Mouse (Mus musculus): ENCODE results near the gene Nrxn2. TPM values are rescaled to one million over a fixed set of nuclear protein-coding genes. Genes with fewer than 3 reads are reported as not detected.

Gene Nrxn2
- polyA plus RNA-seq, 1 experiment from 2014 or later, result 1.1 TPM

DNA sequence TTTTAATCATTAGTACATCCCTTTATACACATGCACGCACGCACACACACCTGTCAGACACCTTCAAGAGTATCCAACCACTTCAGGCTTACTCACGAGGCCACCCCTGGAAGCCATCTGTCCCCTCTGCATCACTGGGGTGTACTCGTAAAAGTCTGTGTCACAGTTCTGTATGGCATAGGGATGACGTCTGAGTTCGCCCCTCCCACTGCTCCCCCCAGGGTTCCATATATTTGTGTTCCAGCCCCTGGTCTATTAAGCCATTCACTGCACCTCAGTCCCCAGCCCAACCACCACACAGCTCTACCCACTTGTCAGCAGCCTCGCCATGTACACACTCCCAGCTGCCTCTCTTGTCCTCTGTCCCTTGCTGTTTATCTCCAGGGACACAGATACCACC is 3.5 kb downstream of the Nrxn2 start:
- peaks cover 12% of the 10 kb centered on the region for H3K4me1 ChIP-seq (replicated peaks)
- H3K27me3 ChIP-seq (replicated peaks), result peaks cover 70% of the 10 kb centered on the region
- no peak overlapping the region for H3K9ac ChIP-seq
- 67% methylated on average over 7 of the region's 7 CpGs for WGBS
- H3K4me2 ChIP-seq (replicated peaks), result no peak overlapping the region; the same call in 1 of the 2 replicates
- no peaks in the 10 kb centered on the region for H3K9me3 ChIP-seq
- no peak for ATAC-seq
- H3K27ac ChIP-seq, result peak overlapping the region; percentile 30; the same call in 1 of the 2 replicates
- no peaks in the 10 kb centered on the region for H3K36me3 ChIP-seq
- no peak overlapping the region for H3K4me3 ChIP-seq (replicated peaks)

DNA sequence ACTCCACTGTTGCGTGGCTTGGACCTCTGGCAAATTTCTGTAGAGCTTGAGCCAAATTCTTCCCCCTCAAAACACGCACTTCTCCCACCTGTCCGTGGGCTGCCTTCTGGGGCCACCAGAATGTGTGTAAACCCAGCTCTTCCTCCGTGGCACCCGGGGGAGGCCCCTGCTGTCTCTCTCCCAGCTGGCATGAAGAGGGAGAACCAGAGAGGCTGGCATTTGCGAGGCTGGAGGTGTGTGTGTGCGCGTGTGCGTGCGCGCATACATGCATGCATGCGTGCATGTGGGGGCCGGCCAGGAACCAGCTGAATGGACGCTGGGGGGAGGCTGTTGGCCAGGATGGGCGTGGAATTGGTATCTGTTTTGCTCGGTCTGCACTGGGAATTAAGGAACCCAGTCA is 4.7 kb downstream of the Nrxn2 start:
- Histone ChIP-seq H3K4me3 (replicated peaks) (no peak overlapping the region), H3K27ac (no peak overlapping the region), H3K4me1 (replicated peaks) (peaks cover 21% of the 10 kb centered on the region), H3K9ac (no peak overlapping the region), H3K27me3 (replicated peaks) (peaks cover 75% of the 10 kb centered on the region), H3K9me3 (no peaks in the 10 kb centered on the region), H3K36me3 (no peaks in the 10 kb centered on the region), H3K4me2 (replicated peaks) (no peak overlapping the region)
- 82% methylated on average over 16 of the region's 16 CpGs for WGBS
- no peak for ATAC-seq

DNA sequence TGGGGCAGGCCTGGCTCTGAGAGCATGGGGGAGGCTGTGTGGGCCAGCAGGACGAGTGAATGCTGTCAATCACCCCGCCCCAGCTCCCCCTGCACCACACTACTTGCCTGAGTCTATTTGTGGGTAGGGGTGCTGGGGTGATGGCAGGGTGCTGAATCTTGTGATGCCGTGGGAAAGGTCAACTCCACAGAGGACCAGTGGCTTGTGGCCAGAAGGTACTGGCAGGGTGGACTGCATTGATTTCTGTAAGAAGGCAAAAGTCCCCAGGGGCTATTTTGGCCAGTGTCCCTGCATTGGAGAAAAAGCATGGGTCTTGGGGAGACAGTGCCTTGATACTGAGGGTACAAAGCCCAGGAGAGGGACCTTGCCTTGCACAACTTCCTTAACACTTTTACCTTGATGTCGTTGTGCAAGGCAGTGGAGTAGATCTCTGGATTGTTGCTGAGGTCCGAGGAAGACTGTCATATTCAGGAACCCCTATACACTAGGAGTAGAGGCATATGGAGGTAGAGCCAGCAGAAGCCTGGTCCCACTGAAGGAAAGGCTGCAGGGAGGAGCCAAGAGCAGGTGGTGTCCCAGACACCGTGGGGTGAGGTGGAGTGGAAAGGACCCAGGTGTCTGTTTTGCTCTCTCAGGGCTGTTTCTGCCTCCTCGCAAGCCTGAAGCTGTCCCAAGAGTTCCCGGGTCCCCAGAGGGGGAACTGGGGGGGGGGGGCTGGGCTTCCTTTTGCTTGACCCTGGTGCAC is 5.8 kb downstream of the Nrxn2 start:
- ATAC-seq, result no peak
- H3K4me1 ChIP-seq (replicated peaks), result peaks cover 25% of the 10 kb centered on the region
- H3K4me3 ChIP-seq (replicated peaks), result no peak overlapping the region
- WGBS, result 64% methylated on average over 8 of the region's 8 CpGs
- H3K27me3 ChIP-seq (replicated peaks), result peaks cover 75% of the 10 kb centered on the region
- H3K9me3 ChIP-seq, result no peaks in the 10 kb centered on the region
- no peaks in the 10 kb centered on the region for H3K36me3 ChIP-seq
- no peak overlapping the region for H3K4me2 ChIP-seq (replicated peaks)
- H3K9ac ChIP-seq, result no peak overlapping the region
- no peak overlapping the region for H3K27ac ChIP-seq

DNA sequence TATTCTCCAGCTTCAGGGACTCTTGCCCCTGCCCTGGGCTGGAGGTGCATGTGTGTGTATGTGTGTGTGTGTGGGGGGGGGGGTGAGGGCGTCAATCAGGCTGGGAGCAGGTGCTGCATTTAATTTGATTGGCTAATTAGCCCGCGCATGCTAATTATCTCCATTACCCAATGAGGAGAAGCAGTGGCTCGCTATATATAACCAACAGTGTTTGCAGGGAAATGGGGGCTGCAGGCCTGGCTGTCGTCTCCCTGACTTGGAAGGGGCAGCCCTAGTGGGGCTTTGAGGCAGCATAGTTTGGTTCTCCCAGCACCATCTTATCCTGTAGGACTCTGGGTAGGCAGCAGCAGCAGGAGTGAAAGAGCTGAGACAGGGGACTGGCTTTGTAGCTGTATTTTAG is 7.1 kb downstream of the Nrxn2 start:
- Histone ChIP-seq H3K36me3 (no peaks in the 10 kb centered on the region), H3K4me3 (replicated peaks) (no peak overlapping the region), H3K9me3 (no peaks in the 10 kb centered on the region), H3K27ac (no peak overlapping the region), H3K4me2 (replicated peaks) (no peak overlapping the region), H3K27me3 (replicated peaks) (peaks cover 75% of the 10 kb centered on the region), H3K9ac (no peak overlapping the region), H3K4me1 (replicated peaks) (peaks cover 25% of the 10 kb centered on the region)
- no peak for ATAC-seq
- 59% methylated on average over 5 of the region's 5 CpGs for WGBS

DNA sequence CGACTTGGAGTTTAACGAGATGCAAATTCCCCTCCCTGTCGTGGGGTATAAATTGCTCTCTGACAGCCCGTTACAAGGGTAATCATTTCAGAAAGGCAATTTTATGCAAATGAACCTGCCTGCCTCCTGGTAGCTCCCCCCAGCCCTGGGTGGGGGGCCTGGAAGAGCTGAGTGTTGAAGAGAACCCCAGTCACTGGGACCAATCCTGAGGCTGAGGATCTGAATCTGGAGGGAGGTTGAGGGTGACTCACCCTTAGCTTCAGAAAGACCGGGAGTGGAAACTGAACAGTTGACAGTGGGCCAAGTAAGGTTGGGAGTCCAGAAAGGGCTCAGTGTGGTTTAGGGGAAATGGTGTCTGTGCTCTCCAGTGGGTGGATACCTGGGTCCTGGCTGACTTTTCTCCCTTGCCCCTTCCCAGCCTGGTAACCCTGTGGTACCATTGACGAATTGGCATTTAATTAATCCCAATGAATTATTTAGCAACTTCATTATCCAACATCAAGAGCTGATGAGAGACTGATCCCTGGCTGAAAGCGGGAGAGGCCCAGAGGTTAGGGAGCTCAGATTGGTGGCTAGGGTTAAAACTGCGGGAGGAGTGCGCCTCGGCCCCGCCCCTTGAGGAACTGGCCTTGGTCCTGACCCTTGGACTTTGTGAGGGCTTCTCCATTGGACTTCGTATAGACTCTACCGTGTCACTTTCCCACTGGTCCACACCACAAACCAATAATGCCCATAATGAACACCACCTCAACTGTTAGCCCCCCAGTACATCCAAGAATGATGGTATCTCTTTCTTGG is 8.4 kb downstream of the Nrxn2 start:
- Histone ChIP-seq H3K4me1 (replicated peaks) (peaks cover 25% of the 10 kb centered on the region), H3K4me2 (replicated peaks) (peak overlapping the region; percentile 67; the same call in 1 of the 2 replicates), H3K27me3 (replicated peaks) (peaks cover 75% of the 10 kb centered on the region), H3K4me3 (replicated peaks) (no peak overlapping the region), H3K27ac (no peak overlapping the region), H3K9me3 (no peaks in the 10 kb centered on the region), H3K9ac (no peak overlapping the region), H3K36me3 (no peaks in the 10 kb centered on the region)
- 22% methylated on average over 13 of the region's 13 CpGs for WGBS
- ATAC-seq, result no peak

DNA sequence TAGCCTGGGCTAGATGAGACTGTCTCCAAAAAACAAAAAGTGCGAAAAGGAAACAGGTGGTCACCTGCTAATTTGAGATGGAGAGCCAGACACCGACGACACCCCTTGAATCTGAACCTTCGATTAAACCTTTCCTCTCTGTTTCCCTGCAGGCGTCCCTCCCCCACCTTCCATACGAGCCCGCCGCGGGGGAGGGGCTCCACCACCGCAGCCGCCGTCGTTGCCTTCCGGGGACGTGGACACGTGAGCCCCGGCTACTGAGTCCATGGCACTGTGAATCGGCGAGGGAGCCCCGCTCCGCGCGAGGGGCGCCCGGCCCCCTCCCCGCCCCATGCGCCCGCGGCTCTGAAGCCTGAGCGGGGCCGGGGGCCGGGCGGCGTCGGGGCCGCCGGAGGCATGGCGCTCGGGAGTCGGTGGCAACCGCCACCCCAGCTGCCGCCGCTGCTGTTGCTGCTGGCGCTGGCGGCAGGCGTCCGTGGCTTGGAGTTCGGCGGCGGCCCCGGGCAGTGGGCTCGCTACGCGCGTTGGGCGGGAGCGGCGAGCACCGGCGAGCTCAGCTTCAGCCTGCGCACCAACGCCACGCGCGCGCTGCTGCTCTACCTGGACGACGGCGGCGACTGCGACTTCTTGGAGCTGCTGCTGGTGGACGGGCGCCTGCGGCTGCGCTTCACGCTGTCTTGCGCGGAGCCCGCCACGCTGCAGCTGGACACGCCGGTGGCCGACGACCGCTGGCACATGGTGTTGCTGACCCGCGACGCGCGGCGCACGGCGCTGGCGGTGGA is 9.3 kb downstream of the Nrxn2 start:
- Histone ChIP-seq H3K4me1 (replicated peaks) (peaks cover 21% of the 10 kb centered on the region), H3K9ac (no peak overlapping the region; the same call in 1 of the 2 replicates), H3K27ac (no peak overlapping the region), H3K4me2 (replicated peaks) (peak overlapping the region; percentile 67), H3K9me3 (no peaks in the 10 kb centered on the region), H3K36me3 (no peaks in the 10 kb centered on the region), H3K4me3 (replicated peaks) (peak overlapping the region; percentile 33), H3K27me3 (replicated peaks) (peaks cover 75% of the 10 kb centered on the region)
- under 1% methylated on average over 94 of the region's 94 CpGs for WGBS
- ATAC-seq, result peak; percentile 62

DNA sequence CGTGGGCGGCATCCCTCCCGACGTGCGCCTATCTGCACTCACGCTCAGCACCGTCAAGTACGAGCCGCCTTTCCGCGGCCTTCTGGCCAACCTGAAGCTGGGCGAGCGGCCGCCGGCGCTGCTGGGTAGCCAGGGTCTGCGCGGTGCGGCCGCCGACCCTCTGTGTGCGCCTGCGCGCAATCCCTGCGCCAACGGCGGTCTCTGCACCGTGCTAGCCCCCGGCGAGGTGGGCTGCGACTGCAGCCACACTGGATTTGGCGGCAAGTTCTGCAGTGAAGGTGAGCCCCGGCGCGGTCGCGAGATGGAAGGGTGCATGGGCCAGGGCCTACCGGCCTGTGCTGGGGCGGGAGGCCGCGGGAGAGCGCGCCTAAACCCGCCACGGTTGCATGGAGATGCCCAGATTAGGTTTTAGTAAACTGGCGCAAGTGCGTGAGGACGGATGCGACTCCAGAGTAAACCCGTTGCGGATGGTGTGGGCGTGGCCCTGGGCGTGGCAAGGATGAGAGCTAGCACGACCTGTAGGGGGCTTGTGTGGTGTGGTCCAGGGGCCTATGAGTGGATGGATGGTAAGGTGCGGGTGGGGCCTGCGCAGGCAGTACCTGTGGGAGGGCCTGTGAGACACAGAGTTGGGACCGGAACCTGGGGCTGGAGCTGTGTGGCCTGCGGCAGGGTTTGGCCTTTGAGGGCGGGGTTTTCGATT is 10.1 kb downstream of the Nrxn2 start:
- H3K27ac ChIP-seq, result no peak overlapping the region
- H3K9ac ChIP-seq, result 0 out of 2 replicates have a peak overlapping the region, but pooled peaks have one; percentile 5
- H3K27me3 ChIP-seq (replicated peaks), result peaks cover 72% of the 10 kb centered on the region
- peak overlapping the region; percentile 67 for H3K4me2 ChIP-seq (replicated peaks)
- no peaks in the 10 kb centered on the region for H3K36me3 ChIP-seq
- H3K4me1 ChIP-seq (replicated peaks), result peaks cover 21% of the 10 kb centered on the region
- H3K9me3 ChIP-seq, result no peaks in the 10 kb centered on the region
- peak overlapping the region; percentile 33 for H3K4me3 ChIP-seq (replicated peaks)
- under 1% methylated on average over 60 of the region's 60 CpGs for WGBS
- ATAC-seq, result peak; percentile 42; the same call in 1 of the 2 replicates

DNA sequence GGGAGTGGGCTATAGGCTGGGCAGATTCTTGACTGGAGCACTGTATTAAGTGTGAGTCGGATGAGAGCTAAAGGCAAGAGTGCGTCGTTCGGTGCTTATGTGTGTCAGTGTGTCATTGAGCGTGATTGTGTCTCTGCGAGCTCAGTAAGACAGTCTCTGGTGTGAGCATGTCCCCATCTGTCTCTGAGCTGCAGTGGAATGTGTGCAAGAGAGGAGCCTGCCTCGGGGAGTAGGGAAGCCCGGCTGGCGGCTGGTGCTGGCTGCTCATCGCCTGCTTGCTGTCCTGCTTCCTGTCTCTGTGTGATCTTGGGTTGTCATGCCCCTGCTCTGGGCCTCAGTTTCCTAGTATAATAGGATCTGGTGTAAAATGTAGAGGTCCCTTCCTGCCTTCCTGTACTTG is 24.5 kb downstream of the Nrxn2 start:
- Histone ChIP-seq H3K9ac (no peak overlapping the region), H3K27ac (no peak overlapping the region), H3K9me3 (no peaks in the 10 kb centered on the region), H3K4me1 (replicated peaks) (no peaks in the 10 kb centered on the region), H3K27me3 (replicated peaks) (peaks cover 9% of the 10 kb centered on the region; the same call in 1 of the 2 replicates), H3K4me3 (replicated peaks) (no peak overlapping the region), H3K4me2 (replicated peaks) (no peak overlapping the region), H3K36me3 (no peaks in the 10 kb centered on the region)
- ATAC-seq, result no peak
- WGBS, result 72% methylated on average over 10 of the region's 10 CpGs

DNA sequence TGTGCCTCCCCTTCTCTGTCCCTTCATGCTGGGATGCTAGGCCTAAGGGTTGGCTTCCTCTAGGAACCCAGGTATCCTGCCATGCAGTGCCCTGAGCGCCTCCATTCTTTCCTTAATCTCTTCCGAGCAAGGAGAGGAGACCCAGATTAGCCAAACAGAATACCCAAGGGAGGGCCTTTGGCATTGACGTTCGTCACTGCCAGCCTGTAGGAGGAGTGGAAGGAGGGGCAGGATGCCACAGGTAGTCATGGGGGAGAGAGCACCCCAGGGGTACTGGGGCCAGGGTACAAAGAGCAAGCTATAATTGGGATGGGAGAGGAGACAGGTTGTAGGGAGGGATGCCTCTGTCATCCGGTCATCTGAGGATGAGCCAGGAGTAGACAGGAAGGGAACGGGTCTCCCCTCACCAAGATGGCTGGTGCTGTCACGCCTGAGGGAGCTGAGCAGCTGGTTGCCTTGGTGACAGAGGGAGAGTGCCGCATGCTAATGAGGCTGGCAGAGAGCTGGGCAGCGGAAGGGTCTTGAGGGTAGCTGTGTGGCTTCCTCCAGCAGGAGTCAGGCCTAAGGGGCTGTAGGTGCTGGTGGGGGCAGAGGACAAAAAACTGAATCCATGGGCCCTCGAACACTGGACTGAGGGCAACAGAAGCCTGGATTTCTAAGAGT is 27.4 kb downstream of the Nrxn2 start:
- H3K4me3 ChIP-seq (replicated peaks), result no peak overlapping the region
- no peaks in the 10 kb centered on the region for H3K36me3 ChIP-seq
- H3K27me3 ChIP-seq (replicated peaks), result peaks cover 13% of the 10 kb centered on the region
- no peak overlapping the region for H3K9ac ChIP-seq
- H3K27ac ChIP-seq, result no peak overlapping the region
- no peaks in the 10 kb centered on the region for H3K4me1 ChIP-seq (replicated peaks)
- 54% methylated on average over 10 of the region's 10 CpGs for WGBS
- H3K4me2 ChIP-seq (replicated peaks), result no peak overlapping the region
- H3K9me3 ChIP-seq, result no peaks in the 10 kb centered on the region
- ATAC-seq, result no peak

DNA sequence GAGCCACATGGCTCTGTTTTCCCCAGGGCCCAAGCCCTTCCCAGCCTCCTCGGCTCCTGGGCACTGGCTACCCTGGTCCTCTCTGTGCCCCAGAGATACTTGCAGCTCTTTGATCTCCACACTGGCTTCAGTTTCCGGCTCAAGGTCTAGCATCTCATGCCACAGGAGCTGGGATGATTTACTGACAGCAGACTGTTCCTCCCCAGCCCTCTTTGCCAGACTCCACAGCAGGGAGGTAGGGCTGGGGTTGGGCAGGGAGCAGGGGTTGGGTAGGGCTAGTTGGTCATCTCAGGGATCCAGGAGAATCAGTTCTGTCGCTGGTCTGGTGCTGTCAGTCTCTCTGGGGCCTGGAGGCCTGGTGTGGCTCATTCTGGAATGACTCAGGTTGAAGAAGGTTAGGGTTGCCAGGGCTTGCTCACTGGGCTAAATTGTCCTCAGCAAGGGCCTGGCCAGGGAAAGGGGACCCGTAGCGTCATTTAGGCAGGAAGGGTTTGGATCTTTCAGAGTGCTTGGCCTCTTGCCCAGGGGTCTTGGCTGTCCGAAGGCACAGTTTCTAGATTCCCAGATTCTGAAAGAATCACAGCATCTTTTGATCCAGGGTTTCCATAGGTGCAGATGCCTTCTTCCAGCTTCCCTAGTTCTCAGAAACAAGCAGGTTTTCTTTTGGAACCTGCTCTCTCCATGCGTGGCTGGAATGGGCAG is 28.4 kb downstream of the Nrxn2 start:
- 54% methylated on average over 7 of the region's 7 CpGs for WGBS
- Histone ChIP-seq H3K27ac (no peak overlapping the region), H3K4me3 (replicated peaks) (no peak overlapping the region), H3K4me2 (replicated peaks) (no peak overlapping the region), H3K9ac (no peak overlapping the region), H3K4me1 (replicated peaks) (peaks cover 3% of the 10 kb centered on the region; the same call in 1 of the 2 replicates), H3K36me3 (no peaks in the 10 kb centered on the region), H3K9me3 (no peaks in the 10 kb centered on the region), H3K27me3 (replicated peaks) (peaks cover 13% of the 10 kb centered on the region)
- ATAC-seq, result no peak

DNA sequence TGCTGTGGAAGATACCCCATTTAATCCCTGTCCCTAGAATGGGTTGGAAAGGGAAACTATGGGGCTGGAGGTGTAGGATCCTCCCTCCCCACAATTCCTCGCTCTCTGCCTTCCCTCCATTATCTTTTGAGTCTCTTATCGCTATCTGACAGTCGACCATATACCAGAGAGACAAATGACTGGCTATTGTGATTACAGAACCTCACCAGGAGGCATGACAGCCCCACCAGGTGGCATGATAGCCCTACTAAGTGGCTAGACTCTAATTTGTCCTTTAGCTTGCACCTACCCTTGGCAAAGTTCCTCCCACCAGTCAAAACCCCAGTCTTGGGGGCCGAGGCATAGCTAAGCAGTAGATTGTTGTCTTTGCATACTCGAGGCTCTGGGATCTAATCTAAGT is 30.2 kb downstream of the Nrxn2 start:
- peaks cover 13% of the 10 kb centered on the region for H3K27me3 ChIP-seq (replicated peaks)
- ATAC-seq, result no peak
- WGBS, result 39% methylated on average over 5 of the region's 5 CpGs
- H3K4me3 ChIP-seq (replicated peaks), result no peak overlapping the region
- no peaks in the 10 kb centered on the region for H3K36me3 ChIP-seq
- no peak overlapping the region for H3K27ac ChIP-seq
- H3K4me1 ChIP-seq (replicated peaks), result peaks cover 5% of the 10 kb centered on the region; the same call in 1 of the 2 replicates
- H3K4me2 ChIP-seq (replicated peaks), result peak overlapping the region; percentile 49
- H3K9ac ChIP-seq, result no peak overlapping the region
- H3K9me3 ChIP-seq, result no peaks in the 10 kb centered on the region

Measured in intestine, embryonic 15.5 days (tissue).